8 mouse cellular contexts compared by ENCODE assay signal in genomic region chr9:119092473-119093418, GRCm38 (mm10). TPM values are rescaled to one million over a fixed set of nuclear protein-coding genes. Genes with fewer than 3 reads are reported as not detected.
DNase-seq lines count a peak whose midpoint lies in the region; ATAC-seq and TF ChIP-seq lines count a peak whose summit lies in the region.

No protein-coding gene starts in this region.

- no peak for TF ChIP-seq POLR2A in brain, embryonic 14.5 days (IDR thresholded peaks at IDR 0.05; ENCODE audit: borderline replicate concordance, extremely low read depth, insufficient read depth, insufficient read length, poor library complexity, severe bottlenecking)

- intact Hi-C loops in gastrocnemius, adult 2 months (cut with DNase I) = no loop called here

- TF ChIP-seq CTCF in brain, embryonic 14.5 days (IDR thresholded peaks at IDR 0.05; ENCODE audit: borderline replicate concordance, extremely low read depth, insufficient read depth, insufficient read length) = no peak
- TF ChIP-seq CTCF in gastrocnemius, adult 2 months (IDR thresholded peaks at IDR 0.05) = no peak

- no peak for ATAC-seq in megakaryocyte, adult 5-6 weeks (ENCODE audit: poor library complexity, severe bottlenecking)
- ATAC-seq in lung, embryonic 16.5 days (ENCODE audit: low read depth) = no peak
- ATAC-seq in stomach, embryonic 16.5 days (ENCODE audit: insufficient read depth, low FRiP score) = no peak

- peak overlapping the region; percentile 95 for H3K27ac ChIP-seq in gastrocnemius, adult 2 months
- H3K27ac ChIP-seq in lung, embryonic 16.5 days (ENCODE audit: low read length) = no peak overlapping the region
- H3K27ac ChIP-seq in stomach, embryonic 16.5 days (ENCODE audit: low read length) = peak overlapping the region; percentile 85

- peak overlapping the region; percentile 70 for H3K4me2 ChIP-seq in lung, embryonic 16.5 days (ENCODE audit: low read depth, low read length)
- peak overlapping the region; percentile 87 for H3K4me2 ChIP-seq in stomach, embryonic 16.5 days (ENCODE audit: low read depth, low read length)

- peak overlapping the region; percentile 28 for H3K4me3 ChIP-seq in megakaryocyte, embryonic 14.5 days (replicated peaks)
- H3K4me3 ChIP-seq in gastrocnemius, adult 2 months = peak overlapping the region; percentile 93
- H3K4me3 ChIP-seq in lung, embryonic 16.5 days (ENCODE audit: low read length) = peak overlapping the region; percentile 66
- peak overlapping the region; percentile 71 for H3K4me3 ChIP-seq in stomach, embryonic 16.5 days (replicated peaks; ENCODE audit: low read length)

- H3K36me3 ChIP-seq in megakaryocyte, embryonic 14.5 days (replicated peaks; ENCODE audit: low read length) = no peaks in the 10 kb centered on the region
- H3K36me3 ChIP-seq in lung, embryonic 16.5 days (ENCODE audit: control insufficient read depth, insufficient read depth, low read length) = no peaks in the 10 kb centered on the region
- H3K36me3 ChIP-seq in stomach, embryonic 16.5 days (ENCODE audit: control insufficient read depth, insufficient read depth, low read length) = no peaks in the 10 kb centered on the region

- H3K27me3 ChIP-seq in megakaryocyte, embryonic 14.5 days (replicated peaks) = peaks cover 89% of the 10 kb centered on the region
- peaks cover 4% of the 10 kb centered on the region; the same call in 1 of the 2 replicates for H3K27me3 ChIP-seq in lung, embryonic 16.5 days (ENCODE audit: control insufficient read depth, insufficient read depth, low read depth, low read length)
- H3K27me3 ChIP-seq in stomach, embryonic 16.5 days (ENCODE audit: control insufficient read depth, insufficient read depth, low read length) = no peaks in the 10 kb centered on the region; the same call in 1 of the 2 replicates

- 4% methylated on average over 45 of the region's 45 CpGs for WGBS in lung, embryonic 16.5 days
- WGBS in stomach, embryonic 16.5 days = 4% methylated on average over 45 of the region's 45 CpGs

- peak overlapping the region; percentile 53 for H3K9ac ChIP-seq in lung, embryonic 16.5 days (ENCODE audit: low read length)
- peak overlapping the region; percentile 82 for H3K9ac ChIP-seq in stomach, embryonic 16.5 days (ENCODE audit: low read length)

- no peaks in the 10 kb centered on the region for H3K9me3 ChIP-seq in megakaryocyte, embryonic 14.5 days
- H3K9me3 ChIP-seq in lung, embryonic 16.5 days (ENCODE audit: control insufficient read depth, low read length) = no peaks in the 10 kb centered on the region
- no peaks in the 10 kb centered on the region for H3K9me3 ChIP-seq in stomach, embryonic 16.5 days (replicated peaks; ENCODE audit: control insufficient read depth, low read length)

- peaks cover 20% of the 10 kb centered on the region for H3K4me1 ChIP-seq in megakaryocyte, embryonic 14.5 days
- peaks cover 30% of the 10 kb centered on the region for H3K4me1 ChIP-seq in lung, embryonic 16.5 days (replicated peaks; ENCODE audit: control insufficient read depth, insufficient read depth, low read length)
- H3K4me1 ChIP-seq in stomach, embryonic 16.5 days (ENCODE audit: control insufficient read depth, insufficient read depth, low read length) = peaks cover 24% of the 10 kb centered on the region

- DNase-seq in brain, embryonic 14.5 days (ENCODE audit: low read depth) = peak; percentile 44
- DNase-seq in gastrocnemius, adult 2 months = peak; percentile 82
- DNase-seq in induced T-regulatory cell, adult 2 months (ENCODE audit: low read depth) = peak; percentile 69
- DNase-seq in spleen, postnatal 4 days (ENCODE audit: low spot score in 2 of 2) = no peak

RNA-seq across cellular contexts. Expression of gene Plcd1, which starts 0.6 kb away (rescaled TPM):
- 1.5 TPM in 1 of 2 replicates, not detected in the other for polyA plus RNA-seq in megakaryocyte, embryonic 14.5 days (2012; ENCODE audit: insufficient read depth, low replicate concordance)
- 0.16 and 0.87 TPM in 2 replicates for total RNA-seq in megakaryocyte, adult 5-6 weeks (2015)
- total RNA-seq in megakaryocyte, adult 5-6 weeks (2017) = 0.26 and 0.53 TPM in 2 replicates
- 20.4 and 25.0 TPM in 2 replicates for polyA plus RNA-seq in brain, embryonic 14.5 days (2012; rRNA removed)
- 1 to 10 TPM; 7.6 to 9.6 TPM for total RNA-seq in gastrocnemius, adult 2 months (2021)
- polyA plus RNA-seq in lung, embryonic 16.5 days (2015; fragmentation: Nextera tagmentation; extraction: Ambion mirVana) = 17.2 and 18.6 TPM in 2 replicates
- polyA plus RNA-seq in stomach, embryonic 16.5 days (2015; fragmentation: Nextera tagmentation; extraction: Ambion mirVana) = 75.9 and 92.4 TPM in 2 replicates

RNA-seq across cellular contexts. Expression of gene Dlec1, which starts 9.5 kb away (rescaled TPM):
- not detected in 2 replicates for polyA plus RNA-seq in megakaryocyte, embryonic 14.5 days (2012; ENCODE audit: insufficient read depth, low replicate concordance)
- not detected in 2 replicates for total RNA-seq in megakaryocyte, adult 5-6 weeks (2015)
- total RNA-seq in megakaryocyte, adult 5-6 weeks (2017) = not detected in 2 replicates
- 0.92 and 2.2 TPM in 2 replicates for polyA plus RNA-seq in brain, embryonic 14.5 days (2012; rRNA removed)
- not detected for total RNA-seq in gastrocnemius, adult 2 months (2021)
- polyA plus RNA-seq in lung, embryonic 16.5 days (2015; fragmentation: Nextera tagmentation; extraction: Ambion mirVana) = 2.1 and 2.4 TPM in 2 replicates
- polyA plus RNA-seq in stomach, embryonic 16.5 days (2015; fragmentation: Nextera tagmentation; extraction: Ambion mirVana) = 0.71 and 0.77 TPM in 2 replicates

RNA-seq across cellular contexts. Expression of gene Vill, which starts 40.2 kb away (rescaled TPM):
- polyA plus RNA-seq in megakaryocyte, embryonic 14.5 days (2012; ENCODE audit: insufficient read depth, low replicate concordance) = 0.19 TPM in 1 of 2 replicates, not detected in the other
- 17.0 and 22.8 TPM in 2 replicates for total RNA-seq in megakaryocyte, adult 5-6 weeks (2015)
- total RNA-seq in megakaryocyte, adult 5-6 weeks (2017) = 69.9 and 92.7 TPM in 2 replicates
- 5.0 and 6.5 TPM in 2 replicates for polyA plus RNA-seq in brain, embryonic 14.5 days (2012; rRNA removed)
- total RNA-seq in gastrocnemius, adult 2 months (2021) = under 1 TPM in 1 of 2 experiments, not detected in 1; 0.45 TPM
- 34.9 and 38.2 TPM in 2 replicates for polyA plus RNA-seq in lung, embryonic 16.5 days (2015; fragmentation: Nextera tagmentation; extraction: Ambion mirVana)
- polyA plus RNA-seq in stomach, embryonic 16.5 days (2015; fragmentation: Nextera tagmentation; extraction: Ambion mirVana) = 43.0 and 52.7 TPM in 2 replicates

Comparison
In these comparisons a context has a peak if more than half of its experiments do, and no peak if none do; other contexts are left out.
1. H3K4me3 ChIP-seq: peak in every context shown above with its lines; median percentile 93 in gastrocnemius, adult 2 months; 71 in stomach, embryonic 16.5 days; 66 in lung, embryonic 16.5 days; 28 in megakaryocyte, embryonic 14.5 days.
2. DNase-seq: peak in brain, embryonic 14.5 days (single experiment), gastrocnemius, adult 2 months (single experiment) and induced T-regulatory cell, adult 2 months (single experiment); none in spleen, postnatal 4 days (0 of 2).